Mouse (Mus musculus) kidney, postnatal 0 days (tissue): ENCODE measurements around the gene Armt1. TPM values are rescaled to one million over a fixed set of nuclear protein-coding genes. Genes with fewer than 3 reads are reported as not detected.
"Not testable (repeated sequence)": the region's sequence is repeated elsewhere in the genome, so short reads cannot be mapped to it uniquely, and the experiment has no call there.

Experiments used
- ATAC-seq: fragments of 200-750 bp; cut with Nextera tagmentation; replicated peaks from 2 replicates; pipeline ENCODE4 v1.8.0; 2017; ENCODE audit warnings: low read depth, moderate number of reproducible peaks, moderate TSS enrichment, moderate library complexity; ENCODE audit not compliant: low FRiP score
- DNase-seq: peaks from one replicate; pipeline ENCODE4 v3.0.0-alpha.2; 2016; ENCODE audit warnings: low spot score
- H3K27ac ChIP-seq: fragments of 300-500 bp; sonication (generic); 2 replicates; pipeline ENCODE4 v1.5.1; 2014; ENCODE audit warnings: mild to moderate bottlenecking
- H3K27me3 ChIP-seq: fragments of 300-500 bp; sonication (generic); 2 replicates; pipeline ENCODE4 v1.6.1; 2014; ENCODE audit warnings: low read length, mixed read lengths; ENCODE audit not compliant: insufficient read depth
- H3K36me3 ChIP-seq: fragments of 300-500 bp; sonication (generic); 2 replicates; pipeline ENCODE4 v1.6.1; 2014; ENCODE audit warnings: low read length, mixed read lengths; ENCODE audit not compliant: insufficient read depth
- H3K4me1 ChIP-seq: fragments of 300-500 bp; sonication (generic); replicated peaks from 2 replicates; pipeline ENCODE4 v1.6.1; 2014; ENCODE audit warnings: antibody characterized with exemption, low read length, mixed read lengths; ENCODE audit not compliant: insufficient read depth
- H3K4me2 ChIP-seq: fragments of 300-500 bp; sonication (generic); 2 replicates; pipeline ENCODE4 v1.6.1; 2014; ENCODE audit warnings: mild to moderate bottlenecking, low read length, moderate library complexity, mixed read lengths
- H3K4me3 ChIP-seq: fragments of 300-500 bp; sonication (generic); replicated peaks from 2 replicates; pipeline ENCODE4 v1.5.1; 2014; ENCODE audit warnings: low read depth, low read length
- H3K9ac ChIP-seq: fragments of 300-500 bp; sonication (generic); 2 replicates; pipeline ENCODE4 v1.6.1; 2014; ENCODE audit warnings: low read depth, low read length
- H3K9me3 ChIP-seq: fragments of 300-500 bp; sonication (generic); replicated peaks from 2 replicates; pipeline ENCODE4 v1.6.1; 2016; ENCODE audit warnings: low read length, inconsistent platforms, mixed read lengths
- CTCF ChIP-seq: IDR thresholded peaks from 2 replicates; pipeline ENCODE4 v1.5.1; 2016; ENCODE audit warnings: antibody characterized with exemption, low read depth, mild to moderate bottlenecking, moderate library complexity
- WGBS: fragments of 180-500 bp; shearing (Covaris S2); extraction: QIAGEN DNeasy Blood & Tissue Kit; methylation state at CpG from one replicate; pipeline ENCODE4 v1.1.7; 2014; 5-methylcytosine and 5-hydroxymethylcytosine counted together
- polyA plus RNA-seq: library from polyadenylated mRNA; unstranded; fragments of >200 nt; fragmentation: Nextera tagmentation; extraction: Ambion mirVana; gene quantifications from 2 replicates; pipeline ENCODE4 v1.2.1, GENCODE M21; 2015

Armt1 gene
- polyA plus RNA-seq, 1 experiment from 2014 or later = 17.1 TPM

DNA sequence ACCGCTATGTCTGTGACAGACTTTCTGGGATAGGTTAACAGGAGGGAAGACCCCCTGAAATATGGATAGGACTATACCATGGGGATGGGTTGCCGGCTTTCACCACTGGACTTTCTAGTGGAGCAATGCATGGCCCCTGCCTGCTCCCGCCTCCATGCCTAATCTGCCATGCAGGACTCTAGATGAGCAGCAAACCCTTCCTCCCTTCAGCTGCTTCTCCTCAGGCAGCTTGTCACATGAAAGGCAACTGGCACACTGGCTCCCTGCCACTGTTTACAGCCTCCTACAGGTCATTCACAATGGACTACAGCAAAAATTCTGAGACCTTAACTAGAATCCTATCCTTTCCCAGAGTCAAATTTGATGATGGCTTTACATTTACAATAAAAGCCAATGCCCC, 1.4 kb upstream of the Armt1 start:
- TF ChIP-seq CTCF = no peak
- ATAC-seq = no peak
- H3K4me1 ChIP-seq = 0 out of 2 replicates have a peak, but pooled peaks cover 7% of the 10 kb centered on the region
- no peak for DNase-seq
- H3K27me3 ChIP-seq = no peaks in the 10 kb centered on the region
- peak overlapping the region; percentile 57; the same call in 1 of the 2 replicates for H3K4me2 ChIP-seq
- H3K9me3 ChIP-seq = no peaks in the 10 kb centered on the region
- H3K4me3 ChIP-seq = 0 out of 2 replicates have a peak overlapping the region, but pooled peaks have one; percentile 71
- 87% methylated on average over 3 of the region's 3 CpGs for WGBS
- no peak overlapping the region; the same call in 1 of the 2 replicates for H3K9ac ChIP-seq
- H3K27ac ChIP-seq = 0 out of 2 replicates have a peak overlapping the region, but pooled peaks have one; percentile 37
- H3K36me3 ChIP-seq = peaks cover 12% of the 10 kb centered on the region

DNA sequence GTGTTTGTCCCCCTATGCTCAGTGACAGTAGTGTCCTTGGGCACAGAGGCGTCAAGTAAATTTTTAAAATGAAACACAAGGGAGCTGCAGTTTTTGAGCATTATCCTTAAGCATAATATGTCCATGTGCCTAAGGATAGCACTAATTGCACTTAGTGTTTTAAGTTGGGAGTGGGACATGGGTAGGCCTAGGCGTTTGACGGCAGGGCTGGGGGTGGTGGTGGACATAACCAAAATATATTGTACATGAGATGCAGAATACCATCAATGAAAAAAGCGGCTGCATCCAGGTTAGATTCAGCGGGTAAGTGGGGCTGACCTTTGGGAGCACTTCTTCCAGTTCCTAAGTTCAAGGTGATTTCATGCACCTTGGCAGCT, 533 bp upstream of the Armt1 start:
- H3K4me2 ChIP-seq = peak overlapping the region; percentile 57
- peak; percentile 14 for DNase-seq
- H3K4me1 ChIP-seq = 0 out of 2 replicates have a peak, but pooled peaks cover 7% of the 10 kb centered on the region
- TF ChIP-seq CTCF = no peak
- ATAC-seq = no peak; the same call in 1 of the 2 replicates
- peak overlapping the region; percentile 71 for H3K4me3 ChIP-seq
- H3K9me3 ChIP-seq = no peaks in the 10 kb centered on the region
- WGBS = 13% methylated on average over 5 of the region's 5 CpGs
- peaks cover 3% of the 10 kb centered on the region; the same call in 1 of the 2 replicates for H3K36me3 ChIP-seq
- peak overlapping the region; percentile 51 for H3K9ac ChIP-seq
- peak overlapping the region; percentile 60 for H3K27ac ChIP-seq
- H3K27me3 ChIP-seq = no peaks in the 10 kb centered on the region

DNA sequence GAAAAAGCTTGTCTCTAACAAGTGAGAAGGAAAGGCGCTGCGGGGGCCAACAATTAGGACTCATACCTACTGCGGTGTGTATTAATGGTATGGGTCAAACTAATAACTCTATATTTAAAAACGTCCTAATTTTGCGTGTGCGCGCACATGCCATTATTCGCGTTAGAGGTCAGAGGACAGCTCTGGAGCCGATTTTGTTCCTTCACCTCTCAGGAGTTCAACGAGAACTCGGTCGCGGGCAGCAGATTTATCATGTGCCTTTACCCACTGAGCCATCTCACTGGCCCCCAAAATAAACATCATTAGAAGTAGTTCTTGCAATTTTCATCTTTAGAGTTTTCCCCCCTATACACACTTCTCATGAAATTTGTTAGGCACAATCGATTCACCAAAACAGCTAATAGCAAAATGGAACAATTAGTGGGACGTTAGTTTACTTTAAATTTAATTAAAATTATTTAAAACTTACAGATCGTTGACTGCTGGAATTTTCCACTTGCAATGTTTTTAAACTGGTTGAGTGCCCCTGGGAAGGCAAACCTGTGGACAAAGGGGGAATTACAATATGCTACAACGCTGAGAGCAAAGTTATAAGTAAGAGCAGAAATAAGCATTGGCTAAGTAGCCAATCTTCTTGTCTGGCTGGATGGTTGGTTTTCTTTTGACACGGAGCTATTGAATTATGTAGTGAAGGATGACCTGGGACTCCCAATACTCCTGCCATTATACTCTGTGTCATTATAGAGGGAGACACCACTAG, 909 bp downstream of the Armt1 start:
- 0 out of 2 replicates have a peak, but pooled peaks cover 2% of the 10 kb centered on the region for H3K36me3 ChIP-seq
- 6% methylated on average over 19 of the region's 19 CpGs for WGBS
- TF ChIP-seq CTCF = peak; percentile 53
- peak overlapping the region; percentile 93 for H3K27ac ChIP-seq
- peak; percentile 82 for DNase-seq
- no peaks in the 10 kb centered on the region for H3K27me3 ChIP-seq
- no peak for ATAC-seq
- H3K4me2 ChIP-seq = peak overlapping the region; percentile 70
- H3K4me1 ChIP-seq = 0 out of 2 replicates have a peak, but pooled peaks cover 7% of the 10 kb centered on the region
- H3K4me3 ChIP-seq = peak overlapping the region; percentile 71
- peak overlapping the region; percentile 74 for H3K9ac ChIP-seq
- no peaks in the 10 kb centered on the region for H3K9me3 ChIP-seq

DNA sequence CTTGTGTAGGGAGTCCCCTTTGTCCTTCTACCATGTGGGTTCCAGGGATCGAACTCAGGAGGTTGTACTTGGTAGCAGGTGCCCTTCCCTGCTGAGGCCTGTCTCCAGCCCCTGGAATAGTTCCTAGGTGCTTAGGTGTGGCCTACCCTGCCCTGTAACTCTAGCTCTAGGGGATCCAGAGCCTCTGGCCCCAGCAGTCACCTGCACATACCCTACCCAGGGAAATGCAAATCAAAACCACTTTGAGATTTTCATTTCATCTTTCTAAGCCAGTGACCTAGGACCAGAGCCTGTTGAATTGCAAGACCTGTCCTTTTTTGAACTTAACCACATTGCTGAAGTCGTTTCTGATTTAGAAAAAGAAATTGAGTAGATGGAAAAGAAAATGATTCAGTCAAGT, 1.6 kb downstream of the Armt1 start:
- H3K9ac ChIP-seq, H3K4me1 ChIP-seq, H3K4me3 ChIP-seq, H3K27me3 ChIP-seq, H3K36me3 ChIP-seq, H3K9me3 ChIP-seq, ATAC-seq, DNase-seq: not testable (repeated sequence)
- Histone ChIP-seq H3K27ac (peak overlapping the region; percentile 93; the same call in 1 of the 2 replicates), H3K4me2 (peak overlapping the region; percentile 70; the same call in 1 of the 2 replicates)
- 88% methylated on average over 2 of the region's 2 CpGs for WGBS

DNA sequence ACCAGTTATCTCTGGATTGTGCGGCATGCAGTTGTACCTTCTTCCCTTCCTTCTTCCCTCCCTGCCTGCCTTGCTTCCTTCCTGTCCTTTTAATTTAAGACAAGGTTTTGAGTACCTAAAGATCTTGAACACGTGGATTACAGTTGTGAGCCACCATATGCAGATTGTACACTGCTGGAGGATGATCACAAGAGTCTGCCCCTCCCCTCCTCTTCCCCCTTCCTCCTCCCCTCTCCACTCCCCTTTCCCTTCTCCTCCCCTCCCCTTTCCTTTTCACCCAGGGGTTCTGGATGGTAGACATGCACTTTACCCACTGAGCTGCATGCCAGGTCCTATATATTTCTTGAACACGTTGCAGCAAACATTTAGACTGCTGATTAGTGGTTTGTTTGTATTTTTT, 3.1 kb downstream of the Armt1 start:
- Histone ChIP-seq H3K36me3 (peaks cover 17% of the 10 kb centered on the region), H3K27me3 (no peaks in the 10 kb centered on the region), H3K27ac (no peak overlapping the region), H3K4me2 (no peak overlapping the region), H3K9me3 (no peaks in the 10 kb centered on the region), H3K4me1 (no peaks in the 10 kb centered on the region), H3K9ac (no peak overlapping the region), H3K4me3 (no peak overlapping the region)
- ATAC-seq (no peak), DNase-seq (no peak)
- no peak for TF ChIP-seq CTCF
- 81% methylated on average over 3 of the region's 3 CpGs for WGBS

DNA sequence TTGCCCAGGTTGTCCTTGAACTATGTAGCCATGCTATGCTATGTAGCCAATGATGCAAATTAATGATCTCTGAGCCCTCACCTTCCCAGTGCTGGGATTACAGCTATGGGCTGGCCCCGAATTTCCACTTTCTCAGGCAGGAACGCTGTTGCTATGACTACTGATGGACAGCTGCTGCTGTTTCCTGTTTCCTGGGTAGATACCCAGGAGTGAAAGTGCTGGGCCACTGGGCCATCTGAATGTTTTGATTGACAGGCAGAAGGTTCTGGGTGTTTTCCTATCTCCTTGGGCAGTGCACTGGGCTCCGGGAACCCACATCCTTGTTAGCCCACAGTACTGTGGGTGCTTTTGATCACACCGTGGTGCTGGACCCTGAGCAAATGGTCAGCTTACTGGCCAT, 24.1 kb downstream of the Armt1 start:
- 61% methylated on average over 4 of the region's 4 CpGs for WGBS
- H3K27ac ChIP-seq = no peak overlapping the region
- no peaks in the 10 kb centered on the region for H3K4me1 ChIP-seq
- no peak overlapping the region for H3K4me2 ChIP-seq
- H3K36me3 ChIP-seq = peaks cover 29% of the 10 kb centered on the region
- no peak overlapping the region for H3K9ac ChIP-seq
- TF ChIP-seq CTCF = no peak
- no peaks in the 10 kb centered on the region for H3K9me3 ChIP-seq
- no peak for ATAC-seq
- DNase-seq = no peak
- no peak overlapping the region for H3K4me3 ChIP-seq
- H3K27me3 ChIP-seq = no peaks in the 10 kb centered on the region
